Mouse (Mus musculus): ENCODE data around the gene Tnpo1.
A peak's percentile ranks its signal among the peaks of the same experiment; 100 is the strongest.
"Not testable (repeated sequence)": the region's sequence is repeated elsewhere in the genome, so short reads cannot be mapped to it uniquely, and the experiment has no call there.

Gene Tnpo1

GRCm38 (mm10) chr13:98816981-98817660 is 109.1 kb downstream of the Tnpo1 start:
- DNase-seq = not testable (repeated sequence)

- no peak for DNase-seq
Measured at GRCm38 (mm10) chr13:98816571-98816970, 109.6 kb downstream of the Tnpo1 start.

GRCm38 (mm10) chr13:98815147-98815785 is 110.9 kb downstream of the Tnpo1 start, which contains the start of gene Fcho2:
Fcho2 (minus strand) TSS chr13:98815449.
- peak; percentile 96 to 98 for DNase-seq

GRCm38 (mm10) chr13:98814275-98815040 is 111.7 kb downstream of the Tnpo1 start:
- peak; percentile 66 to 69 for DNase-seq

DNA sequence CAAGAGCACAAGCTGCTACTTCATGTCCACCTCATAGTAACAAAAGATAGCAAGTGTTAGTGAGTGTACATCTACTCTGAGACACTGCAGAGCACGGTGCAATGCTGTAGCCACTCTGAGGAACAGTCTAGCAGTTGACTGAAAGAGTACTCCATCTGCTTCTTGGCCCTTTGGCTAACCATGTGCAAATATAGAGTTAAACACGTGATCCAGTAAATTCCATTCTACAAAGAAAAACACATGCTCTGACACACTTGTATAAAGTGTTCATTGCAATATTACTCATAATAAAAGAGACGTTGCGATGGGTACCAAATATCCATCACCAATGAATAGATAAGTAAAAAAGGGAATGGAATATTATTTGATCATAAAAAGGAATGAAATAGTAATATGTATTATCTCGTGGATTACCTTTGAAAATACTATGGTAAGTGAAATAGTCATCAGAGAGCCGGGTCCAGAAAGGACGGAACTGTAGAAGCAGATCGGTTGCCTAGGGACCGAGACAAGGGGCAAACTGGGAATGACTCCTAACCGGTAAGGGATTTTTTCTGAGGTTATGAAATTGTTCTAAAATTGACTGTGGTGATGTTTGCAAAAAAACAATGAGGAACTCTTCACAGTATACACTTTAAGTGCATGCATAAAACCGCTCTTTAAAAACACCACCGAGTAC is 112.4 kb downstream of the Tnpo1 start:
- peak in 1 of 2 experiments; percentile 10 for DNase-seq

- no peak for DNase-seq
Measured at GRCm38 (mm10) chr13:98813167-98813566, 113.0 kb downstream of the Tnpo1 start.

GRCm38 (mm10) chr13:98812285-98812684 is 113.9 kb downstream of the Tnpo1 start:
- no peak for DNase-seq

- DNase-seq = no peak
Measured at GRCm38 (mm10) chr13:98810143-98810542, 116.0 kb downstream of the Tnpo1 start.

GRCm38 (mm10) chr13:98809087-98809486 is 117.1 kb downstream of the Tnpo1 start:
- DNase-seq = no peak

- no peak for DNase-seq
Measured at GRCm38 (mm10) chr13:98804480-98804879, 121.7 kb downstream of the Tnpo1 start.

DNA sequence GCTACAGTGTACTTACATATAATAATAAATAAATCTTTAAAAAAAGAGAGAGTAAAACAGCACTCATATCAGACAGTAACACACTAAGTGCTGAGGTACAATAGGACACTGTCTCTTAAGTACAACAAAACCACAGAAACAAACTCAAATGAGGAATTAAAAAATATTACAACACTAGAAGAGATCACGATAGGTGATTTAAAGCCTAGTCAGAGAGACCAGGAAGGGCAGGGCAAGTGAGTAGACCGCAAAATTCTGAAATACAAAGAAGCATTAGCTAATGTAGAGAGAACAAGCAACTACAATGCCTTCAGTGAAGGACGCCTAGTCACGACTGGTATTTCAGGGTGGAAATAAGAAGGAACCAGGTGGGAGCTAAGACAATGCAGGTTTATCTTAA is 122.5 kb downstream of the Tnpo1 start:
- no peak for DNase-seq

GRCm38 (mm10) chr13:98802957-98803356 is 123.2 kb downstream of the Tnpo1 start:
- DNase-seq = no peak

- no peak for DNase-seq
Measured at GRCm38 (mm10) chr13:98795511-98795910, 130.7 kb downstream of the Tnpo1 start.

GRCm38 (mm10) chr13:98792864-98793263 is 133.3 kb downstream of the Tnpo1 start:
- DNase-seq = no peak

DNA sequence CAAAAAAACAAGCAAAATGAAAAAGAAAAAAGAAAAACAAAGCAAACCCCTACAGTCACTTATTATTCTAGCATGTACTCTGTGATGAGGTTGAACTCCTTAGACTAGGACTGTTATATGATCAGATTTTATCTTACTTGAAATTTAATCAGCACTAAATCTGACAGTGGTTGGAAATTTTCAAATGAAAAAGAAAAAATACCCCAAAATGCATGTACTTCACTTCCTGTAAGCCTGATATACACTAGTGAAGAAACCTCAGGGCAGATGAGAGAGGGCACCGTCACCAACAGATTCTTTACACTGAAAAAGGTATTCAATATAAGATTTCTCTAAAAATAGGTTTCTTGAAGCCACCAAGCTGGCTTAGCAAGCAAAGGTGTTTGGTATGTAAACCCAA is 134.5 kb downstream of the Tnpo1 start:
- DNase-seq = no peak
